Mouse (Mus musculus) monocyte, adult 5-6 weeks (primary cell): ENCODE results near the gene Rbfox1. TPM values are rescaled to one million over a fixed set of nuclear protein-coding genes. Genes with fewer than 3 reads are reported as not detected.

ENCODE experiments used
- ATAC-seq: fragments of 153-309, 156-312 bp; replicated peaks from 2 replicates; pipeline ENCODE4 v1.8.0; 2017; ENCODE audit warnings: mild to moderate bottlenecking; ENCODE audit not compliant: low TSS enrichment, insufficient number of reproducible peaks, severe bottlenecking, poor library complexity, low FRiP score
- total RNA-seq: library from RNA; stranded (forward); fragments of 200-1000, 200-491, 200-594 nt; gene quantifications from 3 replicates; pipeline ENCODE4 v1.2.3, GENCODE M21; 2017

The Rbfox1 gene
- not detected in 3 replicates for total RNA-seq

- ATAC-seq: no peak
These were observed at the start of gene Rbfox1 for GRCm38 (mm10) chr16:5884746-5885689. Gene Rbfox1, plus strand, starts transcription at chr16:5885355.

GRCm38 (mm10) chr16:5836744-5837143, 48.4 kb upstream of the Rbfox1 start:
- ATAC-seq: no peak

GRCm38 (mm10) chr16:5841167-5841566, 44.0 kb upstream of the Rbfox1 start:
- ATAC-seq: no peak

- ATAC-seq: no peak
These were observed 39.5 kb upstream of the Rbfox1 start for GRCm38 (mm10) chr16:5845645-5846044.

DNA sequence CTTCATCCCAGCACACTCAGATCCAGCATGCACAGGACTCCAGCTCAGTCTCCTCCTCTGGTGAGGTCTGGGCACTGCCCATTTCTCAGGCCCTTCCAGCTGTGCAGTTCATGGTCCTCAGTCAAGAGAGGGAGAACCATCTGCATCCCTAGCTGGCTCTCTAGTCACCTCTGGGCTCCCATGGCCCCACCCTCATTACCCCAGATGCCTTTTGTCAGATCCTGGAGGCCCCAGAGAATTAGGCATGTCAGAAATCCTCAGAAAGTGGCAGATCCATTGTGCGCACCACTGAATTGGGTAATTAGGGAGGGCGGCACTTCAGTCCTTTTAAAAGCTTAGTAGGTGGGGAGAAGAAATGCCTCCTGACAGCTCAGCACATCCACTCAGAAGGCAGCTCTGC, 32.1 kb upstream of the Rbfox1 start:
- ATAC-seq: no peak

DNA sequence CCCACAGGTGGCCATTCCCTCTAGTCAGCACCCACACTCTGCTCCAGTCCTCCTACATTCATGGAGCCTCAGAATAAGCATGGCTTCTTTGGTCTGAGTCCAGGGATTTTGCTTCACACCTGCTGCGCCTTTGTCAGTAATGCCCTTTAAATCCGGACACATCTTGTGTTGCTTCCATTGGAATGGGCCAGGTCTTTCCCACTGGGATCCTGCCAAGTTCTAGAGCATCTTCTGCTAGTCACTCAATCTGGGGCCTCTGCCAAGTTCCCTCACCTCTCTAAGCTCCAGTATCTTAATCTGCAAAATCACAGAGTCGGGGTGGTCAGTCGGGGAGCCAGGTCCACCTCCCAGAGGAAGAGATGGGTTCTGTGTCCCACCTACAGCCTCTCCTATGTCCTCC, 20.8 kb upstream of the Rbfox1 start:
- ATAC-seq: no peak

- no peak for ATAC-seq
These were observed 18.2 kb upstream of the Rbfox1 start for GRCm38 (mm10) chr16:5866966-5867365.

DNA sequence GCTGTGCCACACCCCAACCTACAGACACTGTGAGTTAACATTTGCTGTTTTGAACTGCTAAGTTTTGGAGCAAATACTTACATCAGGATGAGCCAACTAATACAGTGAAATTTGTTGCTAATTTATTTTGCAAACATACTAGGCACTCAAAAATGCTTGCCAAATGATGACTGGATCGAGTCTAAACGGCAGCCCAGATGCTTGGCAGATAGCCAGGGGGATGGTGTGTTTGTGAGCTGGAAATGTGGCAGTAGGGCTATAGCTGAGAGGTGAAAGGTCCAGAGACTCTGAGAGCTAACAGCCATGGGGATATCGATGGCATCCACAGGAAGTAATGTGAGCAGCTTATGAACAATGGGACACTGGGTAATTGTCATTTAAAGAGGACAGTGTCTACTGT, 14.8 kb upstream of the Rbfox1 start:
- no peak for ATAC-seq

DNA sequence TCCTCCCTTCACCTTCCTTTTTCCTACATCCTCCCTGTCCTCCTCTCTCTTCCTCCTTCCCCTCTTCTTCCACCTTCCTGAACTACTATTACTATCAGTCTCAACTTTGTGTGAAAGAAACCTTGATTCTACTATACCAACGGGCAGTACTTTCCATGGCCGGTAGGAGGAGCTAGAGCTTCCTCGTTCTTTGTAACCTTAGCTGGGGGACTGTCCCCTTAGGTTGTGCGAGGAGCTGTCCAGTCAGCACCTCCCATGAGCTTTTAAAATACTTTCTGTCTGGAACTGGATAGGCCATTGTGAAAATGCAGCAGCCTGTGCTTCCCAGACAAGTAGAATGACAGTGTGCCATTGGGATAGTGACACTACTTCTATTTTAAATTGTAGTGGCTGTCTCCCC, 3.3 kb upstream of the Rbfox1 start:
- no peak for ATAC-seq

- ATAC-seq: no peak
These were observed 515 bp downstream of the Rbfox1 start for GRCm38 (mm10) chr16:5885690-5886050.

DNA sequence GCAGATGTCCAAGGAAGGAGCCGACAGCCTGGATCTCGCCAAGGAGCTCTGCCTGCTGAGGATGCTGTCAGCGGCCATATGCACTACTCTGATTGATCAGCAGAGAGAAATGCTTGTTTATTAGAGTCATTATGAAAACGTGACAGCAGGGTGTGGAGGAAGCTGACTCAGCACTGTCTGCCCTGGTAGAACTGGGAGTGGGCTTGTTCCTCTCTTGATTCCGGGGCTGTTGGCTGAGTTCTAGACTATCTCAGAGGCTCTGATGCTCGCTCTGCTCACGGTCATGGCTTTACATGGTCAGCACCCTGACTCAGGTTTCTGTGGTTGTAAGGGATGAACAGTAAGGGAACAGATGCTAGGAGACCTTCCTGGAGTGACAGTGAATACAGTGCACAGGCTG, 10.4 kb downstream of the Rbfox1 start:
- ATAC-seq: no peak

DNA sequence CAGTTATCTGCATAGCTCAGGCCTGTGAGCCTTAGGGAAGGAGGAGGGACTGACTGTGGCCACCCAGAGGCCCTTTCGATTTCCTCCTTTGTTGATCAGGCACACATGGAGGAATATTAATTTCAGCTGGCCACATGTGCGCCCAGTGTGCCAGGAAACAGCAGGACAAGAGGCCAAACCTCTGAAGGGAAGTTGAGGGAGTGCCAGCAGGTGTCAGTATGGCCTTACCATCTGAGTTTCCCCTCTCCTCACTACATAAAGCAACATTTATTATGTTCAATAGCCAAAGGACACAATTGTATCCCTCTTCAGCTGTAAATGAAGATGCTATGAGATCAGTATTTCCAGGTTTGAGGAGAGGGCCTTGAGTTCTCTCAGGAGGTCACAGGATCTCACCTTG, 13.2 kb downstream of the Rbfox1 start:
- ATAC-seq: no peak

- no peak for ATAC-seq
These were observed 25.6 kb downstream of the Rbfox1 start for GRCm38 (mm10) chr16:5910742-5911141.

DNA sequence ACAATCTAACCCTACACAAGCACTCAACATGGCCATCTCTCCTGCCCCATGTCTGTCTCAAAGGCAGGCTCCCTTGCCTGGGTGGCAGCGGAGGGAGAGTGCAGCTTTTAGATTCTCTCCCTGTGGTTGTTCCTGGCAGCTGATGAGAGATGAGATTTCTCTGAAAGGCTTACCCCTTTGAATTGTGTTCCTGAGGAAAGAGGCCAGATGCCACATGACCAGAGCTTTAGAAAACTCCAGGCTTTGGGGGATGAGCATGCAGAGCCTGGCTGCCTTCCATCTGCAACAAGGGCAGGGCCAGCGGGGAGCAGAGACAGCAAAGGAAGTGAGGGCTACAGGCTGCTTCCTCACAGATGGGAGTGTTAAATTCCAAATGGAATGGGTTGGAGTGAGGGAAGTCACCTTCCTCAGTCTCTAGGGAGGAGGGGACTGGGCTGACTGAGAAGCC, 26.7 kb downstream of the Rbfox1 start:
- no peak for ATAC-seq

GRCm38 (mm10) chr16:5917937-5918336, 32.8 kb downstream of the Rbfox1 start:
- no peak for ATAC-seq

GRCm38 (mm10) chr16:5926986-5927385, 41.8 kb downstream of the Rbfox1 start:
- ATAC-seq: no peak

GRCm38 (mm10) chr16:5931680-5932079, 46.5 kb downstream of the Rbfox1 start:
- ATAC-seq: no peak

- ATAC-seq: no peak
These were observed 54.9 kb downstream of the Rbfox1 start for GRCm38 (mm10) chr16:5940016-5940415.

- ATAC-seq: no peak
These were observed 60.5 kb downstream of the Rbfox1 start for GRCm38 (mm10) chr16:5945682-5946081.

DNA sequence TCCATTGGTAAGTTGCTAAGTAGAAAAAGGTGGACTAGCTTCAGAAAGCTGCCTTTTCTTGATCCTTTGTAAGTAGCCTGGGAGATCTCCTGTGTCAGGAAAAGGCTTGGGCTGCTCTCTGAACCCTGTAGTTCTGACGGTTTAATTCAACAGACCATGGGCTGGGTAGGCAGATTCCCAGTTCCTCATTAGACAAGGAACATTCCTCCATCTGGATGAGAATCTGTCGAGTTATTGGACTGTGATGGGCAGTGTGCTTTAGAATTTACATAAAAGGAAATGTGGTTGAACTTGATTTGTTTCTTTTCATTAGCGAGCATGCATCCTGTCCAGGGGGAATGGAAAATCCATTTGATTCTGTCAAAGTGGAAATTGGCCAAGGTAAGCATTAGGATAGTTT, 68.0 kb downstream of the Rbfox1 start:
- ATAC-seq: no peak
